Mouse (Mus musculus) cortical plate, adult 2 months (tissue): Measurements from ENCODE around the gene Psmd8. TPM values are rescaled to one million over a fixed set of nuclear protein-coding genes. Genes with fewer than 3 reads are reported as not detected.
"Not testable (repeated sequence)": the region's sequence is repeated elsewhere in the genome, so short reads cannot be mapped to it uniquely, and the experiment has no call there.

Experiments
- H3K27ac ChIP-seq: fragments of 200-500 bp; 2 replicates; pipeline ENCODE4 v1.5.1; 2012; ENCODE audit warnings: low read length, control low read depth, inconsistent platforms; ENCODE audit not compliant: insufficient read depth
- H3K4me1 ChIP-seq: fragments of 200-500 bp; 2 replicates; pipeline ENCODE4 v1.6.1; 2011; ENCODE audit warnings: low read length; ENCODE audit not compliant: control insufficient read depth, insufficient read depth
- H3K4me3 ChIP-seq: fragments of 200-500 bp; 2 replicates; pipeline ENCODE4 v1.5.1; 2011; ENCODE audit warnings: mild to moderate bottlenecking, low read length, control low read depth; ENCODE audit not compliant: insufficient read depth
- CTCF ChIP-seq: fragments of 200-500 bp; IDR thresholded peaks from 2 replicates; pipeline ENCODE4 v1.5.1; 2011; ENCODE audit warnings: mild to moderate bottlenecking, control low read depth, low read length; ENCODE audit not compliant: insufficient read depth; ENCODE audit errors: extremely low read depth
- POLR2A ChIP-seq: fragments of 200-500 bp; IDR thresholded peaks from 2 replicates; pipeline ENCODE4 v1.6.1; 2011; ENCODE audit warnings: mild to moderate bottlenecking, low read length, control low read depth; ENCODE audit not compliant: insufficient read depth; ENCODE audit errors: extremely low read depth
- polyA plus RNA-seq: library from polyadenylated mRNA; depleted of rRNA; stranded (reverse); fragments of >200 nt; gene quantifications from 2 replicates; pipeline ENCODE4 v1.2.3, GENCODE M21; 2012

Gene Psmd8
- polyA plus RNA-seq, 1 experiment = 198 TPM

GRCm38 (mm10) chr7:29155838-29156782, 24.4 kb downstream of the Psmd8 start, which contains the start of gene Fam98c:
TSS of gene Fam98c (minus strand) at chr7:29156234.
- Histone ChIP-seq H3K27ac (peak within 1 kb of the TSS; percentile 93), H3K4me3 (peak within 1 kb of the TSS; percentile 78), H3K4me1 (no peaks in the 10 kb centered on the region)
- TF ChIP-seq POLR2A (peak; percentile 69; the same call in 1 of the 2 replicates), CTCF (no peak)

GRCm38 (mm10) chr7:29155196-29155837, 25.2 kb downstream of the Psmd8 start:
- H3K4me3 ChIP-seq = peak overlapping the region; percentile 78
- H3K4me1 ChIP-seq = no peaks in the 10 kb centered on the region
- peak overlapping the region; percentile 93 for H3K27ac ChIP-seq
- TF ChIP-seq CTCF = no peak
- TF ChIP-seq POLR2A = peak; percentile 72

GRCm38 (mm10) chr7:29154018-29154720, 26.3 kb downstream of the Psmd8 start:
- no peak overlapping the region for H3K27ac ChIP-seq
- H3K4me1 ChIP-seq = no peaks in the 10 kb centered on the region
- no peak overlapping the region for H3K4me3 ChIP-seq
- TF ChIP-seq POLR2A = no peak
- no peak for TF ChIP-seq CTCF

- TF ChIP-seq CTCF (no peak), POLR2A (no peak)
- no peak overlapping the region for H3K27ac ChIP-seq
- no peak overlapping the region for H3K4me3 ChIP-seq
- H3K4me1 ChIP-seq = no peaks in the 10 kb centered on the region
Observed at GRCm38 (mm10) chr7:29151486-29151885, 29.0 kb downstream of the Psmd8 start.

GRCm38 (mm10) chr7:29148771-29149170, 31.7 kb downstream of the Psmd8 start:
- Histone ChIP-seq H3K27ac (no peak overlapping the region), H3K4me3 (no peak overlapping the region), H3K4me1 (no peaks in the 10 kb centered on the region)
- TF ChIP-seq CTCF = no peak
- TF ChIP-seq POLR2A = no peak

GRCm38 (mm10) chr7:29146625-29147367, 33.7 kb downstream of the Psmd8 start:
- TF ChIP-seq POLR2A (no peak), CTCF (no peak)
- H3K4me3 ChIP-seq = no peak overlapping the region
- H3K4me1 ChIP-seq = no peaks in the 10 kb centered on the region
- H3K27ac ChIP-seq = no peak overlapping the region

GRCm38 (mm10) chr7:29144006-29144405, 36.5 kb downstream of the Psmd8 start:
- TF ChIP-seq POLR2A = no peak
- TF ChIP-seq CTCF = no peak
- no peak overlapping the region for H3K27ac ChIP-seq
- no peak overlapping the region for H3K4me3 ChIP-seq
- no peaks in the 10 kb centered on the region for H3K4me1 ChIP-seq

- no peak for TF ChIP-seq CTCF
- no peak for TF ChIP-seq POLR2A
- Histone ChIP-seq H3K4me1 (no peaks in the 10 kb centered on the region), H3K4me3 (no peak overlapping the region), H3K27ac (no peak overlapping the region)
Observed at GRCm38 (mm10) chr7:29141416-29141815, 39.1 kb downstream of the Psmd8 start.

GRCm38 (mm10) chr7:29139237-29139636, 41.3 kb downstream of the Psmd8 start:
- not testable (repeated sequence) for H3K4me3 ChIP-seq, H3K4me1 ChIP-seq, H3K27ac ChIP-seq
